Mouse (Mus musculus): ENCODE results near the gene Gm9803. TPM values are rescaled to one million over a fixed set of nuclear protein-coding genes. Genes with fewer than 3 reads are reported as not detected.

Gm9803 gene
- polyA plus RNA-seq, 1 experiment from 2014 or later, result 11.6 TPM

- Histone ChIP-seq H3K36me3 (ENCODE audit: control insufficient read depth, insufficient read depth, low read length) (peaks cover 2% of the 10 kb centered on the region; the same call in 1 of the 2 replicates), H3K4me2 (ENCODE audit: low read length) (no peak overlapping the region), H3K4me1 (ENCODE audit: control insufficient read depth, insufficient read depth, low read length) (peaks cover 34% of the 10 kb centered on the region), H3K27me3 (ENCODE audit: control insufficient read depth, insufficient read depth, low read length) (no peaks in the 10 kb centered on the region), H3K4me3 (replicated peaks; ENCODE audit: low read depth, low read length) (no peak overlapping the region), H3K9ac (replicated peaks; ENCODE audit: low read length) (no peak overlapping the region), H3K27ac (replicated peaks; ENCODE audit: low read depth, low read length) (no peak overlapping the region), H3K9me3 (ENCODE audit: control insufficient read depth, low read length) (no peaks in the 10 kb centered on the region)
- no peak for DNase-seq
- no peak for ATAC-seq (ENCODE audit: low FRiP score, low TSS enrichment)
- 77% methylated on average over 5 of the region's 5 CpGs for WGBS
Observed at GRCm38 (mm10) chr10:43482021-43482420, 41.9 kb upstream of the Gm9803 start.

DNA sequence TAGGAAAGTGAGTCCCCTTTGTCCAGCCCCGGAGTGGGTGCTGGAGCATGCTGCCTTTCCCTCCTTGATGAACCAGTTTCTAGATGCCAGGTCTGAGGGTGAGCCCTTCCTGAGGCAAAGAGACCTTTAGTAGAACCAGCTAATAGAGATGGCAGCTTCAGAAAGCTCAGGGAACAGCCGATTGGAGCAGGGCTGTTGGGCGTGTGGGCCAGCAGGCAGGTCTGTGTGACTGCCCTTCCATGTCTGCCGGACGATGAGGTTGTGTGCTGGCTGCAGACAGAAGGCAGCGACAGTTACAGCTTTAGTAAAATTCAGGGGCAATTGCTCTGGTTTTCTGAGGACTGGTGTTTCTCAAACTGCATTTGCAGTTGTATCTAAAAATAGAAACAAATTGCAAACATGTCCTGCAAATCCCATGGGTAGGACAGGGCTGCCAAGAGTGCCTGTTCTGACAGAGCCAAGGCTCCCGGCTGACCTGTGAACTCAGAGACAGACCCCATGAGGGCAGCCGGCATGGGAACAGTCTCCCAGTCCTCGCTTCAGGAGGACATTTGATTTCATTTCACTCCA lies 40.4 kb upstream of the Gm9803 start:
- Histone ChIP-seq H3K36me3 (ENCODE audit: control insufficient read depth, insufficient read depth, low read length) (peaks cover 2% of the 10 kb centered on the region; the same call in 1 of the 2 replicates), H3K9ac (replicated peaks; ENCODE audit: low read length) (no peak overlapping the region; the same call in 1 of the 2 replicates), H3K27ac (replicated peaks; ENCODE audit: low read depth, low read length) (peak overlapping the region; percentile 46; the same call in 1 of the 2 replicates), H3K4me2 (ENCODE audit: low read length) (no peak overlapping the region), H3K9me3 (ENCODE audit: control insufficient read depth, low read length) (no peaks in the 10 kb centered on the region), H3K4me3 (replicated peaks; ENCODE audit: low read depth, low read length) (no peak overlapping the region), H3K27me3 (ENCODE audit: control insufficient read depth, insufficient read depth, low read length) (no peaks in the 10 kb centered on the region), H3K4me1 (ENCODE audit: control insufficient read depth, insufficient read depth, low read length) (peaks cover 26% of the 10 kb centered on the region)
- peak; percentile 8 for DNase-seq
- 41% methylated on average over 9 of the region's 9 CpGs for WGBS
- no peak for ATAC-seq (ENCODE audit: low FRiP score, low TSS enrichment)

DNA sequence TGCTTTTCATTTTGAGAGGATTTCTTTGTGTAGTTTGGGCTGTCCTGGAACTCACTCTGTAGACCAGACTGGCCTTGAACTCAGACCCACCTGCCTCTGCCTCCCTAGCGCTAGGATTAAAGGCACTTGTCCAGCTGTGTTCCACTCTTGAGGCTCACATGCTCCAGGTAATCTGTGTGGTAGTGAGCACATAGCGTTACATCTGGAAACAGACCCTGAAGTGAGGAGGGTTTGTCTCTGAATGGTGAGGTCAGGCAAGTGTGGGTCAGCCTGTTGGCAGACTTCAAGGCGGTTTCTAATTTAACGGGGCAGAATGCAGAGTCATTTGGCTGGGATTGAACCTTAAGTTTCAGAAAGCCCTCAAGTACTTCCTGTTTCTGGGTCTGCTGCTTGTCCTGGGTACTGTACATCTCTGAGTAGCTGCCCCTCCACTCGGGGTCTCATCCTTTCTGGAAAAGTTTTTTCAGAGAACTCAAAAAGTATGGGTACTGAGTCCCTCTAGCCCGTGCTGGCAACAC lies 38.1 kb upstream of the Gm9803 start:
- peaks cover 18% of the 10 kb centered on the region for H3K4me1 ChIP-seq (ENCODE audit: control insufficient read depth, insufficient read depth, low read length)
- DNase-seq, result no peak
- WGBS, result 90% methylated on average over 6 of the region's 6 CpGs
- H3K4me2 ChIP-seq (ENCODE audit: low read length), result no peak overlapping the region
- H3K4me3 ChIP-seq (replicated peaks; ENCODE audit: low read depth, low read length), result no peak overlapping the region
- H3K27me3 ChIP-seq (ENCODE audit: control insufficient read depth, insufficient read depth, low read length), result no peaks in the 10 kb centered on the region
- no peak for ATAC-seq (ENCODE audit: low FRiP score, low TSS enrichment)
- no peak overlapping the region for H3K9ac ChIP-seq (replicated peaks; ENCODE audit: low read length)
- H3K36me3 ChIP-seq (ENCODE audit: control insufficient read depth, insufficient read depth, low read length), result peaks cover 2% of the 10 kb centered on the region; the same call in 1 of the 2 replicates
- no peaks in the 10 kb centered on the region for H3K9me3 ChIP-seq (ENCODE audit: control insufficient read depth, low read length)
- H3K27ac ChIP-seq (replicated peaks; ENCODE audit: low read depth, low read length), result no peak overlapping the region

DNA sequence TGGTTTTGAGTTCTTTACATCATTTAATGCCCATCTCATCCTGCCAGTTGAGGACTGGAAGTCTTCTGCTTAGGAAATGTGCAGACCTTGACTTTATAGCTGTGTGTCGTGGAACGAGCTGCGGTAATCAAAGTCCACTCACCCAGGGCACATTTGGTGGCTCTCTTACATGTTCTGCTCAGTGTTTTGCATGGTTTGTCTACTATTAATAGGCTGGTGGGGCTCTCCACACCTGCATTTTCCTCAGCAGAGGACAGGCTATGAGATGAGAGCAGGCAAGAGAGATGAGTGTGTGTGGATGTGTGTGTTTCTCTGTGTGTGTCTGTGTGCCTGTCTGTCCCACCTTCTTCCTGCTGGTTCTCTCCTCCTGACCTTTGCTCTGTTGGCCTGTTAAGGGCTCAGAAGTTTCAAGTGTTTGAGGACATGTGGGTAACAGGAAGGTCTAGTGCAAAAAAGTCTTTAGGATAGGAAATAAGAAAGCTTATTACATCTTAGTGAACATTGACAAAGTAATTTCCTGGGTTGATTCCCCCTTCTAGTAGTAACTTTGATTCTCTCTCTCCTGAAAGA lies 36.4 kb upstream of the Gm9803 start:
- H3K4me3 ChIP-seq (replicated peaks; ENCODE audit: low read depth, low read length), result no peak overlapping the region
- no peak overlapping the region for H3K4me2 ChIP-seq (ENCODE audit: low read length)
- ATAC-seq (ENCODE audit: low FRiP score, low TSS enrichment), result no peak
- 97% methylated on average over 3 of the region's 3 CpGs for WGBS
- DNase-seq, result no peak
- no peaks in the 10 kb centered on the region for H3K9me3 ChIP-seq (ENCODE audit: control insufficient read depth, low read length)
- H3K36me3 ChIP-seq (ENCODE audit: control insufficient read depth, insufficient read depth, low read length), result peaks cover 2% of the 10 kb centered on the region; the same call in 1 of the 2 replicates
- H3K9ac ChIP-seq (replicated peaks; ENCODE audit: low read length), result no peak overlapping the region
- 0 out of 2 replicates have a peak, but pooled peaks cover 6% of the 10 kb centered on the region for H3K4me1 ChIP-seq (ENCODE audit: control insufficient read depth, insufficient read depth, low read length)
- no peak overlapping the region for H3K27ac ChIP-seq (replicated peaks; ENCODE audit: low read depth, low read length)
- H3K27me3 ChIP-seq (ENCODE audit: control insufficient read depth, insufficient read depth, low read length), result no peaks in the 10 kb centered on the region

DNA sequence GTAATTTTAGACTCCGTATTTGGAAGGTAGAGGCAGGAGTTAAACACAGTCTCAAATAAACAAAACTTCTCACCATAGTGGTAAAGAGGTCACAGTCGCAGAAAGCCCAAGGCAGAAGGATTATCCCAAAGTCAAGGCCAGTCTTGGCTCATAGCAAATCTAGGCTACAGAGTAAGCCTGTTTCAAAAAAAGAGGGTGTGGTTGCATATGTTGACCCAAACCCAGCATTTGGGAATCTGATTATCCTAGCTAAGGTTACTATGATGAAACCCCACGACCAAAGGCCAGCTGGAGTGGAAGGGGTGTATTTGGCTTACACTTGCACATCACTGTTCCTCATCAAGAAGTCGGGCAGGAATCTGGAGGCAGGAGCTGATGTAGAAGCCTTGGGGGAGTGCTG lies 35.6 kb upstream of the Gm9803 start:
- WGBS, result 84% methylated on average over 4 of the region's 4 CpGs
- no peak overlapping the region for H3K9ac ChIP-seq (replicated peaks; ENCODE audit: low read length)
- no peaks in the 10 kb centered on the region for H3K27me3 ChIP-seq (ENCODE audit: control insufficient read depth, insufficient read depth, low read length)
- no peak overlapping the region for H3K4me3 ChIP-seq (replicated peaks; ENCODE audit: low read depth, low read length)
- H3K36me3 ChIP-seq (ENCODE audit: control insufficient read depth, insufficient read depth, low read length), result peaks cover 2% of the 10 kb centered on the region; the same call in 1 of the 2 replicates
- no peak overlapping the region for H3K27ac ChIP-seq (replicated peaks; ENCODE audit: low read depth, low read length)
- no peaks in the 10 kb centered on the region for H3K9me3 ChIP-seq (ENCODE audit: control insufficient read depth, low read length)
- H3K4me2 ChIP-seq (ENCODE audit: low read length), result no peak overlapping the region
- DNase-seq (no peak), ATAC-seq (ENCODE audit: low FRiP score, low TSS enrichment) (no peak)
- 0 out of 2 replicates have a peak, but pooled peaks cover 2% of the 10 kb centered on the region for H3K4me1 ChIP-seq (ENCODE audit: control insufficient read depth, insufficient read depth, low read length)

- no peaks in the 10 kb centered on the region for H3K4me1 ChIP-seq (ENCODE audit: control insufficient read depth, insufficient read depth, low read length)
- no peak overlapping the region for H3K4me3 ChIP-seq (replicated peaks; ENCODE audit: low read depth, low read length)
- H3K9me3 ChIP-seq (ENCODE audit: control insufficient read depth, low read length), result no peaks in the 10 kb centered on the region
- no peak overlapping the region for H3K27ac ChIP-seq (replicated peaks; ENCODE audit: low read depth, low read length)
- H3K4me2 ChIP-seq (ENCODE audit: low read length), result no peak overlapping the region
- no peaks in the 10 kb centered on the region for H3K27me3 ChIP-seq (ENCODE audit: control insufficient read depth, insufficient read depth, low read length)
- H3K36me3 ChIP-seq (ENCODE audit: control insufficient read depth, insufficient read depth, low read length), result peaks cover 5% of the 10 kb centered on the region; the same call in 1 of the 2 replicates
- H3K9ac ChIP-seq (replicated peaks; ENCODE audit: low read length), result no peak overlapping the region
- no peak for DNase-seq
- ATAC-seq (ENCODE audit: low FRiP score, low TSS enrichment), result no peak
- WGBS, result 94% methylated on average over 7 of the region's 7 CpGs
Observed at GRCm38 (mm10) chr10:43489139-43489538, 34.7 kb upstream of the Gm9803 start.

DNA sequence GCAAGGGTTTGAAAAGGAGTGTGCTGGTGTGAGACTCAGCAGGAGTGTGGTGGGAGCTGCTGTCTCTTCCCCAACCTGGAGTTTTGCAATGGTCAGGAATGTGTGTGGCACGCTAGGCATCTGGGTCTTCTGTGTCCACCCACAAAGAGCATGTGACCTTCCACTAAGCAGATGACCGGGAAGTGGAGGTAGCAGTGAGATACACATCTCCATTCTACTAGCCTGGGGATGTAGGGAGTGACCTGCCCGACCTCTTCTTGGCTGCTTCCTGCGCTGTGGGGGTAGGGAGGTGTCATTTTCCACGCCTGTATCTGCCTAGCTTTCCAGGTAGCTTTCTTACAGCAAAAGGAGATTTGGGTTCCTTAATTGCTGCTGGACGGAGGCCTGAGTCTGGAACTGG lies 34.3 kb upstream of the Gm9803 start:
- WGBS, result 76% methylated on average over 6 of the region's 6 CpGs

GRCm38 (mm10) chr10:43490034-43490433 lies 33.9 kb upstream of the Gm9803 start:
- H3K4me3 ChIP-seq (replicated peaks; ENCODE audit: low read depth, low read length), result no peak overlapping the region
- peaks cover 13% of the 10 kb centered on the region for H3K36me3 ChIP-seq (ENCODE audit: control insufficient read depth, insufficient read depth, low read length)
- DNase-seq (no peak), ATAC-seq (ENCODE audit: low FRiP score, low TSS enrichment) (no peak)
- no peak overlapping the region for H3K9ac ChIP-seq (replicated peaks; ENCODE audit: low read length)
- H3K4me2 ChIP-seq (ENCODE audit: low read length), result no peak overlapping the region
- H3K27me3 ChIP-seq (ENCODE audit: control insufficient read depth, insufficient read depth, low read length), result no peaks in the 10 kb centered on the region
- H3K9me3 ChIP-seq (ENCODE audit: control insufficient read depth, low read length), result no peaks in the 10 kb centered on the region
- WGBS, result 76% methylated on average over 8 of the region's 8 CpGs
- H3K4me1 ChIP-seq (ENCODE audit: control insufficient read depth, insufficient read depth, low read length), result no peaks in the 10 kb centered on the region
- H3K27ac ChIP-seq (replicated peaks; ENCODE audit: low read depth, low read length), result no peak overlapping the region

More for the DNA sequence above, 34.3 kb upstream of the Gm9803 start:
- H3K4me2 ChIP-seq (ENCODE audit: low read length), result no peak overlapping the region
- no peak overlapping the region for H3K9ac ChIP-seq (replicated peaks; ENCODE audit: low read length)
- H3K27ac ChIP-seq (replicated peaks; ENCODE audit: low read depth, low read length), result no peak overlapping the region
- H3K27me3 ChIP-seq (ENCODE audit: control insufficient read depth, insufficient read depth, low read length), result no peaks in the 10 kb centered on the region
- H3K9me3 ChIP-seq (ENCODE audit: control insufficient read depth, low read length), result no peaks in the 10 kb centered on the region
- no peak for DNase-seq
- H3K36me3 ChIP-seq (ENCODE audit: control insufficient read depth, insufficient read depth, low read length), result peaks cover 9% of the 10 kb centered on the region
- ATAC-seq (ENCODE audit: low FRiP score, low TSS enrichment), result no peak
- H3K4me1 ChIP-seq (ENCODE audit: control insufficient read depth, insufficient read depth, low read length), result no peaks in the 10 kb centered on the region
- no peak overlapping the region for H3K4me3 ChIP-seq (replicated peaks; ENCODE audit: low read depth, low read length)

- Histone ChIP-seq H3K4me1 (ENCODE audit: control insufficient read depth, insufficient read depth, low read length) (no peaks in the 10 kb centered on the region), H3K4me3 (replicated peaks; ENCODE audit: low read depth, low read length) (no peak overlapping the region), H3K9ac (replicated peaks; ENCODE audit: low read length) (no peak overlapping the region), H3K27ac (replicated peaks; ENCODE audit: low read depth, low read length) (no peak overlapping the region), H3K36me3 (ENCODE audit: control insufficient read depth, insufficient read depth, low read length) (peaks cover 19% of the 10 kb centered on the region), H3K9me3 (ENCODE audit: control insufficient read depth, low read length) (no peaks in the 10 kb centered on the region), H3K4me2 (ENCODE audit: low read length) (no peak overlapping the region), H3K27me3 (ENCODE audit: control insufficient read depth, insufficient read depth, low read length) (no peaks in the 10 kb centered on the region)
- DNase-seq, result no peak
- ATAC-seq (ENCODE audit: low FRiP score, low TSS enrichment), result no peak
- 86% methylated on average over 5 of the region's 5 CpGs for WGBS
Observed at GRCm38 (mm10) chr10:43490846-43491245, 33.0 kb upstream of the Gm9803 start.

All from midbrain, embryonic 14.5 days (tissue).